Mouse (Mus musculus) 3134 (cell line): Measurements from ENCODE around the gene Runx2.
A peak's percentile ranks its signal among the peaks of the same experiment; 100 is the strongest.

Experiments used
- DNase-seq: peaks from one replicate; pipeline ENCODE4 v3.0.0-alpha.2; 2011; ENCODE audit warnings: low spot score; ENCODE audit not compliant: insufficient read length; ENCODE audit errors: extremely low read depth

Gene Runx2

GRCm38 (mm10) chr17:44549551-44549950 is 265.0 kb downstream of the Runx2 start:
- DNase-seq = no peak

- peak; percentile 29 for DNase-seq
Observed at GRCm38 (mm10) chr17:44547922-44548321, 266.7 kb downstream of the Runx2 start.

GRCm38 (mm10) chr17:44546801-44547200 is 267.8 kb downstream of the Runx2 start:
- DNase-seq = no peak

- DNase-seq = no peak
Observed at GRCm38 (mm10) chr17:44545141-44545813, 269.3 kb downstream of the Runx2 start.

GRCm38 (mm10) chr17:44542706-44543105 is 271.9 kb downstream of the Runx2 start:
- no peak for DNase-seq

GRCm38 (mm10) chr17:44540699-44541098 is 273.9 kb downstream of the Runx2 start:
- DNase-seq = no peak

GRCm38 (mm10) chr17:44538921-44539320 is 275.7 kb downstream of the Runx2 start:
- DNase-seq = no peak

- DNase-seq = no peak
Observed at GRCm38 (mm10) chr17:44530000-44530399, 284.6 kb downstream of the Runx2 start.

- DNase-seq = no peak
Observed at GRCm38 (mm10) chr17:44528617-44529016, 286.0 kb downstream of the Runx2 start.

- DNase-seq = no peak
Observed at GRCm38 (mm10) chr17:44524146-44524545, 290.5 kb downstream of the Runx2 start.

GRCm38 (mm10) chr17:44522906-44523305 is 291.7 kb downstream of the Runx2 start:
- DNase-seq = no peak

GRCm38 (mm10) chr17:44520122-44521075 is 294.2 kb downstream of the Runx2 start:
- no peak for DNase-seq

GRCm38 (mm10) chr17:44519356-44519755 is 295.2 kb downstream of the Runx2 start:
- DNase-seq = no peak

- no peak for DNase-seq
Observed at GRCm38 (mm10) chr17:44518156-44518555, 296.4 kb downstream of the Runx2 start.

- DNase-seq = no peak
Observed at GRCm38 (mm10) chr17:44508198-44508715, 306.3 kb downstream of the Runx2 start.

GRCm38 (mm10) chr17:44507741-44508140 is 306.9 kb downstream of the Runx2 start:
- DNase-seq = no peak

GRCm38 (mm10) chr17:44506524-44506923 is 308.1 kb downstream of the Runx2 start:
- DNase-seq = no peak

- peak; percentile 59 for DNase-seq
Observed at GRCm38 (mm10) chr17:44504794-44505317, 309.7 kb downstream of the Runx2 start.

GRCm38 (mm10) chr17:44502176-44502575 is 312.4 kb downstream of the Runx2 start:
- peak; percentile 28 for DNase-seq

- peak; percentile 94 for DNase-seq
Observed at GRCm38 (mm10) chr17:44500306-44500899, 314.2 kb downstream of the Runx2 start.
